Mouse (Mus musculus) neural tube, embryonic 10.5 days (tissue): Measurements from ENCODE around the gene Ctrl.

Experiments used
- DNase-seq: peaks from one replicate; pipeline ENCODE4 v3.0.0-alpha.2; 2017; ENCODE audit warnings: low spot score; ENCODE audit errors: extremely low spot score

Ctrl gene

DNA sequence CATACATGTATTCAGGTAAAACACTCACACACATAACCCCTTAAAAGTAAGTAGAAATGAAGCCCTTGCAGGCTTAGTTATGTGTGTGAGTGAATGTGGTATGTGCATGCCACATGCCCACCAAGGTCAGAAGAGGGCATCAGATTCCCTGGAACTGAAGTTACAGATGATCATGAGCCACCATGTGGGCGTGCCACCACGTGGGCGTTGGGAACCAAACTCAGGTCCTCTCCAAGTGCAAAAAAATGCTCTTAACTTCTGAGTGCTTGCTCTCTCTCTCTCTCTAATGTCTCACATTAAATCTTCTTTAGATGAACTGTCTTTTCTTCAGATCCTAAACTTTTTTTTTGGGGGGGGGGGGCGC, 4.6 kb upstream of the Ctrl start, which contains the start of gene Psmb10:
TSS of gene Psmb10 (minus strand) at position 139 of the 364 bp plus-strand sequence.
- no peak for DNase-seq

DNA sequence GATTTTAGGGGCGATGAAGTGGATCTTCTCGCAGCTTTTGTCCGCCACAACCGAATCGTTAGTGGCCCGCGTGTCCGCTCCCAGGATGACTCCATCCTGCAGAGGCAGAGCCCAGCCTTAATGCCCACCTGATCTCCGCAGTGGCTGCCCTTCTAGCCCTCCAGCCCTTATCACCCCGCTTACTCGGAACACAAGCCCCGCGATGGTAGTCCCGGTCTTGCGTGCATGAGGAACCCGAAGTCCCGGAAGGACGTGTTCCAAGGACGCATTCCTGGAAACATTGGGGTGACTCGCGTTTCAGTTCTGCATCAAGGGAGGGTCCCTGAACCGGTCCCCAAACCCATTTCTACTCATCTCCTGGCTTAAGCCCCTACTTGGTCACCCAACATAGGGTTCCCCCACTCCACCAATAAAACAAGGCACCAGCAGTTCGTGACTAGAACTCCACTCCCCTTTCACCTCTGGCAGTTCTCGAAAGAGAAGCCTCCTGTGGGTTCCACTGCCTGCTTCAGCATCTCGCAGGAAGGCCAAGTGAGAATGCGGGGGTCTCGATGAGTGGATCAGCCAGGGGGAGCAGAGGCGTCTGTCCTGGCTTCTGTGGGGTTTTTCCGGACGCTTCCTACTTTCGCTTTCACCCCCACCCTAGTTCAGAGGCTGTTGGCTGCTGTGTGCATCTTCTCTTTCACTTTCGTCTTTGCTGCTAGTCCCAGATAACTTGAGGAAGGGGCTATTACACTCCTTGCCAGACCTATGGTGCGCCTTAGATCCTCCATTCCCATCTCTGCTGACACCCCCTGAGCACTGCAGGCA, 4.0 kb upstream of the Ctrl start:
- no peak for DNase-seq

DNA sequence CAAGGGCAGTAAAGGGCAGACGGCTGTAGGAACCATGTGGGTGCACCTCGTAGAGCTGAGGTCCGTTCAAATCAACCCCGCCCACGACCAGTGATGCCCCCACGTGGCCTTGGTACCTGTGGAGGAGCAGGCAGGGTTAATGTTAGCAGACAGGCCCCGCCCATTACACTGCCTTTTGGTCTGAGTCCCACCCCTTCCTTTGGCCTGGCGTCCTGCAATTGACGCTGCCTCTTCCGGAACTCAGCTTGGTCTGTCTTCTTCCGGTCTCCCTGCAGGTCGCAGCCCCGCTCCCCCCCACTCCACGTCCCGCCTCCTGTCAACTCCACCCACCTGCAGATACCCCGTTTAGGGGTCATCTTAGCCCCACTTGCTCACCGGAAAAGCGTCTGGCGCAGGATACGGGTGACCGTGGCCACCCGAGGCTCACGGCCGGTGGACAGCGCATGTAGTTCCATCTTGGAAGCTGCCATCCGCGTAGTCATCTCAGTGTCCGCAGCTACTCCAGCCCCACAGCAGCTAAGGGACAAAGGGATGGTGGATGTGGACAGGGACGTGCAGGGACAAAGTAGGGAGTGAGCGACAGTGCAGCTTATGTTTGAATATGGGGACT, 3.3 kb upstream of the Ctrl start:
- DNase-seq: peak; percentile 86

DNA sequence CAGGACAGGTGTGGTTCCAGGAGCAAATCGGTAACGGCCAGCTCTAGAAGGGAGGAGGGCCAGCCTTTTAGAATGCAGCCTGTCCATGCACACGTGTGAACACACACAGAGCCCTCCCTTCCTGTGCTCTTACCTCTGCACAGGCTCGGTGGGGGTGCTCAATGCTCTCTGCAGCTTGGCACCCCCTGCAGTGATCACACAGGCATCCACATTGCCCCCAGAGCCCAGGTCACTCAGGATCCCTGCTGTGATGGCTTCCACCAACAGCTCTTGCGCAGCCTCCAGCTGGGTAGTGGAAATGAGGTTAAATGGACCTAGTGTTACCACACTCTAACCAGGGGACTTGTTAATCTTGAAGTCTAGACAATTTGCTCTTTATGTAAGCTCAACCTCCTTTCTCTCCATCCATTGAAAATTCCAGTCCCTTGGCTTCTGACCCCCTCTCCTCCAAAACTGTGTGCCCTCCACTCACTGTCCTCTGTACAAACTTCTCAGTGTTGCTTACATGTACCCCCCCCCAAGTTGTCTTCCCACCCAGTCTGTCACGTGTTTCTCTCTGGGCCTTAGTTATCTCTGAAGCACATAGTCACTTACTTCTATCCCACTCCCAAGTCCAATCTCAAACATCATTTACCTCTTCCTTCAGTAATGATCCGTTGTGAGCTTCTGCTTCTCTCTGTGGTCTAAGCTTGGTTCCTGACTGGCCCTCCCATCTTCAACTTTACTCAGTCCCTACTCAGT, 2.4 kb upstream of the Ctrl start:
- DNase-seq: no peak

DNA sequence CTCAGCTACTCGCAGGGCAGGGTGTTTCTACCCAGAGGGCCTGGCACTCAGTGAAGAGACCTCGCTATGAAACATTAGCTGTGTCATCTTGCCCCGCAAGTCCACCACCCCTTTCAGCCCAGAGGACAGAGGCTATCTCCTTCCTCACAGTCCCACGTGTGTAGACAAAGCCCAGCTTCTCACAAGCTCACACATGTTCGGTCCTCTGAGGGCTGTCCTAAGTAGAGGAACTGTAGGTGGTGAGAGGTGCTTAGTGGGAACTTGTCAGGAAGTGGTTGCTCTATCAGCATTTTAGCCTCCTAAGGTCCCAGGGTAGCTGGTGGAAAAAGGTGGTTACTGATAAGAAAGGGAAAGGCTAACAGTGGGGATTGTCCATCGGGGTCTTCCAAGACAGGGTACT, 1.4 kb upstream of the Ctrl start:
- DNase-seq: no peak

DNA sequence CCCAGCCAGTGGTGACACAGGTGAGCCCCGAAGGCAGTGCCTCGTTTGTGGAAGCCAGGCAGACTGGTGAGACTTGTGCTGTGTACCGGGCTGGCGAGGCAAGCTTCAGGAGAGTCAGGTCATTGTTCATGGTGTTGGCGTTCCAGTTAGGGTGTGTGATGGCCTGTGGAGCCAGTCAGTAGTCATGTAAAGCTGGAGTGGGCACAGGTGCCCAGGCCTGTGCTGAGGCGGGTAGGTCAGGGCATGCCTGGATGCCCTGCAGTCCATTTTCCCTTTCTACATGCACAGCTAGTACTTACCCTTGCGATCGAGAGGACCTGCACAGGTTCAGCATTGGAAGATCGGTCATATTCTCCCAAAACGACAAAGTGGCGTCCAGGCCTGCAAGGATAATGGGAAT, 1.1 kb downstream of the Ctrl start:
- no peak for DNase-seq

DNA sequence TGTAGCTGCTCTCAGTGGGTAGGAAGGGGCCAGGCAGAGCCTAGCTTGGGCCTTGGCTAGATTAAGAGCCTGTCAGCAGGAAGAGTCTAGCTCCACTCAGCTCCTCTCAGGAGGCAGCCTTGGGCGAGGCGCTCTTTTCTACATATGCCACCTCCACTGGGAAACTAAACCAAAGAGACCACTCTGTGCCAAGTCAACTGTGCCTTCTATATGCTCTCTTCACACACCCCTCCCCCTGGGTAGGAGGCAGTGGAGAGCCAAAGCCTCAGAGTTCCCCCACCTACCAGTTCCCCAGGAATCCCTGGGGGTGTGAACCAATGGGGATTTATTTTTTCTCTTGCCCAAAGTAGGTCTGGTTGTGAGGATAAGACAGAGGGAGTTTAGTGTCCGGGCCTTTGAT, 2.4 kb downstream of the Ctrl start:
- no peak for DNase-seq

DNA sequence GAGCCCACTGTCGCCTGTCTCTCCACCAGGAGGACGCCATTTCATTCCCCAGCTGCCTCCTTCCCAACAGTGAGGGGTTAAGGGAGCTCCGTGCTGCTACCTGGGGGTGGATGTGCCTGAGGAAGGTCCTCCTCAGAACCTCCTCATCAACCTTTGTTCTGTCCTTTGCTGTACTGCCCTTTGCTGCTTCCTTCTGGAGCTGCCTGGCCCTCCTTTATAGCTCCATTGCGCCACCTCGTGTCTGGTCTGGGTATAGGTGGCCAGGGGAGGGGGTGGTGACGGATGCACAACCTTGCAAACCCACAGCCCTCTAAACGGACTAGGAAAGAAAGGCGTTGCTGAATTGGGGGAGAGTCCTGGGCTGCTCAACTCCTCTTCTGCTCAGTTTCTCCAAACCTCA, 3.1 kb downstream of the Ctrl start:
- peak; percentile 86 for DNase-seq

DNA sequence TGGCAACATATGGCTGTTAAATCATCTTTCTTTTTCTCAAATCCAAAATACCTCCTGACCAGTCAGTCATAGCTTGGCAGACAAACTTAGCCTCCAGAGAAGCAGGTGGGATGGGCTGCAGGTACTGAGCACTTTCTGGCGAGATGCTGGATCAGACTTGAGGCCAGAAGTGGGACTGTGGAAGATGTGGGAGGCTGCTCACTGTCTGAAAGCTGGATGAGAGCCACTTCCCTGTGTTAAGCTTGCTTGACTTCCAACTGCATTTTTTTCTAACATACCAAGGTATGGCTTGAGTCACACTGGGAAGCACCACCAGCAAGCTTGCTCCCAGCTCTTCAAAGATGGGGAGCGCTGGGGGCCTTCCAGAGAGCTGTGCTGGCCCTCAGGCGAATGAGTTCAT, 8.5 kb downstream of the Ctrl start:
- DNase-seq: no peak

DNA sequence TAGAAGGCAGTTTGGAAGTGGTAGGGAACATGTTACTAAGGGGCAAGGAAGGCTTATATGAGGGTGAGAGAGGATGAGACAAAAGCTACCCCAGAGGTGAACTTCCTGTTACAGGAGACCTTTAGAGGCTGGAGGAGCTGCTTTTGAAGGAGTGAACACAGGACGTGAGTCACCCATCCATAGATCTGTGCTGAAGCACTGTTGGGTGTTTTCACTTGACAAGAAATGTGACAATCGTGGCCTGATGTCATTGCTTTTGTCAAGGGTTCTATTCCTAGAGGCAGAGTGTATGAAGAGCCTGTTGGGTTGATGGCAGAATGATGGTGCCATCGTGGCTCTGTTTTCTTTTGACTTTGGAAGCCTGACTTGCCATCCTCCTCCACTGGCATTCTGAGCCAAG, 14.3 kb downstream of the Ctrl start:
- DNase-seq: no peak

DNA sequence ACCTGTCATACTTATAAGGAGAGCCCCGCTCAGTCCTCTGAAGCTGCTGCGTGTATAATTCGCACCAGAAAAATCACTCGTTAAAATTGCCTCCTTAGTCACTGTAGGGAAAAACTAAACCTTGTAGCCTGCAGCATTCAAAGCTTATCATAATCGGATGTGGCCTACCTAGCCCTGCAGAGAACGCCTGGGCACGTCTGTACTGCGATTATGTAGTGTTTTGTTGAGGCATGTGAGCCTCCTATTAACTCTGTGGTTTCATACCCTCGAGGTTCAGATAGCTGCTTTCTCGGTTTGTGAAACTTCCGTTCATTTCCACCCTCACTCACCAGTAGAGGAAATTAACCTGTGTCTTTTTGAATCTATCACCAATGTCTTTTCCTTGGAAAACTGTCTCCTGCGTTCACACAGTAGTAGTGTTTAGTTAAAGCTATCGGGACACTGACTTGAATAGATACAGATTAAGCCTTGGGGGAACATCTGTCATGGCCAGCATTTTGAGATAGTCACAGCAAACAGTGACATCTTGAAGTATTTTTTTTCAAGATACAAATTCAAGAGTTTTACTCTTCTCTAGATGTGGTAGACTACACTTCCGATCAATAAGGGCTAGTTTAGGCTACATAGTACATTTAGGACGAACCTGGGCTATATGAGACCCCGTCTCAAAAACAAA, 32.6 kb downstream of the Ctrl start:
- no peak for DNase-seq

DNA sequence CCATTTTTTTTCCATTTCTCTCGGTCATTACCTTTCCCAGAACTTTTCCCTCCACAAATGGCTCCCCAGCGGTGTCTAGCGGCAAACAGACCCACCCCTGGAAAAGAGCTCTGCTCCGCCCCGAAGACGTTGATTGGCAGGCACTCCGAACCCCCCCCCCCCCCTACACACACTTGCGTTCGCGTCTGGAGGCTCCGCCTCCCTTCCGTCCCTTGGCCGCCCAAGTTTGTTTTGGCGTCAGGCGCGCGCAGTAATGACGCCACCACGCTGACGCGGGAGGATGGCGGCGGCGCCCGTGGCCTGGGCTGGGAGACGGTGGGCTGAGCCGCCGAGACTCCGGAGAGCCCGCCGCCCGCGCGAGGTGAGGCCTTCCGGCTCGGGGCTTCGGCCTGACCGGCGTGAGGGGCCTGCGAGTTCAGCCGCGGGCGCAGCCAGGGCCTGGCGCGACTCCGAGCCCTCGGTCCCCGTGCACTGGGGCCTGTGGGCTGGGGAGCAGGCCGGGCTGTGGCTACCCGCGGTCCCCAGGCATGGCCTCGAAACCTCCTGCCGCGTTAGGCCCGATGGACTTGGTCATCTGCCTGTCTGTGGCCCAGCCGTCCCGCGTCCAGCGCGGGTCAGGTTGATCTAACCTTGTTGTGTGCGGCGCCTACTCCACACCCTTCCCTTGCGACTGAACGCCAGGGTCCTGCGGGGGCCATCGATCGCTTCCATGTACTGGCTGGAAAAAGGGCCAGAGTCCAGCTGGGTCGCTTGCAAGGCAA, 33.3 kb downstream of the Ctrl start, which contains the start of gene Pskh1:
TSS of gene Pskh1 (plus strand) at position 262 of the 761 bp plus-strand sequence.
- peak; percentile 97 for DNase-seq

DNA sequence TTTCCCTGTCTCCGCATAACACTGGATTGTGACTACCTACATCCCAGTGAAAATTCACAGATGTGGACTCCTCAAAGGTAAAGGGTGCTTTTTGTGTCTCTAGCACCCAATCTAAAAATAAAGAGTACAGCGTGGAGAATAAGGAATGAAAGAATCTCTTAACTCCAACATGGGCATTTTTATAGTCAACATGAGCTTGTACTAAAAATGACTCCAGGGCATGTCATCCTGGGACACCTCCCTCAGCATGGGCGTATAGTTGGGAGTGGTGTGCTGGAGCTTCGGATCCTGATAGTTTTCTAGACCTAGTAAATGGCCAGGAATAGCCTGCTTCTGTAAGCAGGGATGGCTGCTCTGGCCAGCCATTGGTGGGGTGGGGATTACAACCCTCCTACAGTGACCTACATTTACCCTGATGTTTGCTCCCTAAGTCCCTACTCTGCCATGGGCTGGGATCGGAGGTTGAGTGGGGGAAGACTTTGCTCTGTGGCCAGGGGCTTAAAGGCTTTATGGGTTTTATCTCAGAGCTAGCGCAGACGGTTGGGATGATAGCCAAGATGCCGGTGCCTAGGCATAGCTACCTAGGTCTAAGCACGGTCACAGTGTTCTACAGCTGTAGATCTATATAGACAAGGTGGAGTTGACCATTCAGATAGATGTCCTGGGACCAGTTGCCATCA, 35.7 kb downstream of the Ctrl start:
- no peak for DNase-seq

DNA sequence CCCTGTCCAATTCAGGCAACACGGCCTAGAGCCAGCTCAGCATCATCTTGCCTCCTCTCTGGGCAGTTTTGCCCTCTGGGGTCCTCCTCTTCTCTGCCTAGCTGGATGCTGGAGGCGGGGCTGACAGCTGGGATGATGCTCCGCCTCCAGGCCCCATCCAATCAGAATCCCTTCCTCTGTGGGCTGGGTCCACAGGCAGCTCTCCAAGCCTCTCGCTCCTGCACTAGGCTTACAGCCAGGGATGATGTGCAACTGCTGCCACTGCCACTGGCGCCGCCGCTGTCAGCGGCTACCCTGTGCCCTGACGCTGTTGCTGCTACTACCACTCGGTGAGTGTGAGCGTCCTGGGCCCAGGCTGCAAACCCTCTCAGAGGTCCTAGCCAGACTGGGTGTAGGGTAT, 40.3 kb downstream of the Ctrl start, which contains the start of gene Nrn1l:
TSS of gene Nrn1l (plus strand) at position 229 of the 400 bp plus-strand sequence.
- peak; percentile 67 for DNase-seq

DNA sequence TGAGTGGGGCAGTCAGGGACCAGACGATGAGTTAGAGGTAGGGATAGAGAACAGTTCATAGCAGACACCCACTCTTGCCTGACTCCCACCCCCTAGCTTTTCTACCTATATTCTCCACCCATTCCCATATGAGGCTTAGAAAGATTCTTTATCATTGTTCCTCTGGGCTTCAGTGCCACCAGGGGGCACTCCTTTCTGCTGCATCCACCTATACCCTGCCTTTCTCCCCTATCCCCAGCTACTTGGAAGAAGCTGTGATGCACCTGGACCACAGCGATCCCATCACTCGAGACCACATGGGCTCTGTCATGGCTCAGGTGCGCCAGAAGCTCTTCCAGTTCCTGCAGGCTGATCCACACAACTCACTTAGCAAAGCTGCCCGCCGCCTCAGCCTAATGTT, 41.2 kb downstream of the Ctrl start:
- no peak for DNase-seq

DNA sequence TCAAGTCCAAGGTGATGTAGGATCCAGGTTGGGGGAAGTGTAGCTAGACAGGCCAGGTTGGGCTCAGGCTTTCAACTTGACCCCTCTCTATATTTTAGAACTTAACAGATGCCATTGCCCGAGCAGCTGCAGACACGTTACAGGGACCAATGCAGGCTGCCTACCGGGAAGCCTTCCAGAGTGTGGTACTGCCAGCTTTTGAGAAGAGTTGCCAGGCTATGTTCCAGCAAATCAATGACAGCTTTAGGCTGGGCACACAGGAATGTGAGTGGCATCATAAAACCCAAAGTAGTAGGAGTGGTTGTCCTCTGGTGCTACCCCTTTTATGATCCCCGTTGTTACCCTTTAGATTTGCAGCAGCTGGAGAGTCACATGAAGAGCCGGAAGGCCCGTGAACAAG, 42.8 kb downstream of the Ctrl start:
- DNase-seq: no peak

DNA sequence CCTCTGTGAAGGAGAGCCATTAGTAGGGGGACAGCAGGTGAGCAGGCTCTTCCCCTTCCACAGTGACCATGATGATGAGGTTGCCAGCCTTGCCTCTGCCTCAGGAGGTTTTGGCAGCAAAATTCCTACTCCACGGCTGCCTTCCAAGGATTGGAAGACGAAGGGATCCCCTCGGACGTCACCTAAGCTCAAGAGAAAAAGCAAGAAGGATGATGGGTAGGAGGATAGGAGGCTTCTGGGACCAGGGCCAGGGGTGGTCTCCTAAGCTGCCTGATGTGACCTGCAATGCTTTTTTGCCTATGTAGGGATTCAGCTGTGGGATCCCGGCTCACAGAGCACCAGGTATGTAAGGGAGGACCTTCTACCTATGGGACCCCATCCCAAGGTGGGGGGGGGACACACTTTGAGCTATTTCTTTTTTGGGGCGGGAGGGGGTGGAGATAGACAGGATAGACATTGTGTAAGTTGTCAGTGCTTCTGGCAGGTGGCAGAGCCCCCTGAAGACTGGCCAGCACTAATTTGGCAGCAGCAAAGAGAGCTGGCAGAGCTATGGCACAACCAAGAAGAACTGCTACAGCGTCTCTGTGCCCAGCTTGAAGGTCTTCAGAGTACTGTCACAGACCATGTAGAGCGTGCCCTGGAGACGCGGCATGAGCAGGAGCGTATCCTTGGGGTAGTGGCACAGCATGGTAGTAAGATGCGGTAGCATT, 43.8 kb downstream of the Ctrl start:
- no peak for DNase-seq
